Mouse (Mus musculus) MEL (cell line): ENCODE measurements around the gene Slc46a2. TPM values are rescaled to one million over a fixed set of nuclear protein-coding genes. Genes with fewer than 3 reads are reported as not detected.

ENCODE experiments used
- DNase-seq: peaks from one replicate; pipeline ENCODE4 v3.0.0; 2011; ENCODE audit warnings: low read depth, low spot score
- H3K27ac ChIP-seq: 2 replicates; pipeline ENCODE4 v1.5.1; 2012; ENCODE audit warnings: low read depth, mild to moderate bottlenecking, control low read depth, low read length, moderate library complexity; ENCODE audit not compliant: control insufficient read depth
- H3K27me3 ChIP-seq, 2 experiments: fragments of 150-350 bp in 1 of 2; sonication (generic) in 1 of 2; 2 replicates each; pipeline ENCODE4 v1.6.1; 2012; ENCODE audit warnings: low read length in 2 of 2, mild to moderate bottlenecking in 2 of 2, improper control_type of control experiment in 1 of 2, moderate library complexity in 1 of 2; ENCODE audit not compliant: insufficient read depth in 2 of 2, control insufficient read depth in 1 of 2
- H3K36me3 ChIP-seq, 2 experiments: 2 replicates each; pipeline ENCODE4 v1.6.1; 2012 to 2014; ENCODE audit warnings: low read length in 2 of 2, improper control_type of control experiment in 1 of 2, inconsistent platforms in 1 of 2, mild to moderate bottlenecking in 1 of 2; ENCODE audit not compliant: insufficient read depth in 2 of 2, control insufficient read depth in 1 of 2
- H3K4me1 ChIP-seq, 2 experiments: fragments of 150-350 bp in 1 of 2; sonication (generic) in 1 of 2; 2 replicates each; pipeline ENCODE4 v1.6.1; 2012; ENCODE audit warnings: low read length in 2 of 2, improper control_type of control experiment in 1 of 2, mild to moderate bottlenecking in 1 of 2; ENCODE audit not compliant: insufficient read depth in 2 of 2, control insufficient read depth in 1 of 2
- H3K4me3 ChIP-seq, 2 experiments: fragments of 150-350 bp in 1 of 2; sonication (generic) in 1 of 2; 2 replicates each; pipeline ENCODE4 v1.5.1; 2012; ENCODE audit warnings: low read depth in 2 of 2, low read length in 2 of 2, mild to moderate bottlenecking in 2 of 2, moderate library complexity in 2 of 2, control low read depth in 1 of 2, improper control_type of control experiment in 1 of 2; ENCODE audit not compliant: control insufficient read depth in 1 of 2, insufficient read depth in 1 of 2
- H3K79me2 ChIP-seq: 2 replicates; pipeline ENCODE4 v1.6.1; 2012; ENCODE audit warnings: mild to moderate bottlenecking, low read length, moderate library complexity; ENCODE audit not compliant: control insufficient read depth, poor library complexity, insufficient read depth
- H3K9ac ChIP-seq: 2 replicates; pipeline ENCODE4 v1.6.1; 2012; ENCODE audit warnings: low read depth, mild to moderate bottlenecking, control low read depth, low read length, moderate library complexity; ENCODE audit not compliant: control insufficient read depth, poor library complexity, severe bottlenecking
- H3K9me3 ChIP-seq: fragments of 150-350 bp; sonication (generic); replicated peaks from 2 replicates; pipeline ENCODE4 v1.6.1; 2012; ENCODE audit warnings: mild to moderate bottlenecking, low read length, improper control_type of control experiment, moderate library complexity; ENCODE audit not compliant: insufficient read depth
- BHLHE40 ChIP-seq: IDR thresholded peaks from 2 replicates; pipeline ENCODE4 v1.6.1; 2012; ENCODE audit warnings: low read depth, mild to moderate bottlenecking, inconsistent platforms, low read length, improper control_type of control experiment, borderline replicate concordance
- CHD2 ChIP-seq: IDR thresholded peaks from 2 replicates; pipeline ENCODE4 v1.6.1; 2011; ENCODE audit warnings: low read length, improper control_type of control experiment
- CTCF ChIP-seq, 3 experiments: IDR thresholded peaks in 2 of 3; conservative IDR thresholded peaks in 1 of 3; 2 replicates each; pipeline ENCODE4 v1.5.1; 2011 to 2012; ENCODE audit warnings: low read length in 3 of 3, low read depth in 2 of 3, mild to moderate bottlenecking in 2 of 3, improper control_type of control experiment in 1 of 3, inconsistent platforms in 1 of 3, mixed read lengths in 1 of 3, moderate library complexity in 1 of 3; ENCODE audit not compliant: control insufficient read depth in 1 of 3, insufficient read depth in 1 of 3, poor library complexity in 1 of 3, severe bottlenecking in 1 of 3
- E2F4 ChIP-seq: IDR thresholded peaks from 2 replicates; pipeline ENCODE4 v1.6.1; 2011; ENCODE audit warnings: low read depth, low read length, improper control_type of control experiment, borderline replicate concordance
- ELF1 ChIP-seq: IDR thresholded peaks from 2 replicates; pipeline ENCODE4 v1.6.1; 2014; ENCODE audit warnings: low read depth, mild to moderate bottlenecking, inconsistent platforms, low read length, improper control_type of control experiment, moderate library complexity
- EP300 ChIP-seq, 2 experiments: IDR thresholded peaks; 2 replicates each; pipeline ENCODE4 v1.6.1; 2011; ENCODE audit warnings: improper control_type of control experiment in 2 of 2, low read length in 2 of 2, low read depth in 1 of 2, mild to moderate bottlenecking in 1 of 2
- ETS1 ChIP-seq: IDR thresholded peaks from 2 replicates; pipeline ENCODE4 v1.6.1; 2012; ENCODE audit warnings: low read depth, mild to moderate bottlenecking, inconsistent platforms, low read length, improper control_type of control experiment, moderate library complexity
- GABPA ChIP-seq: IDR thresholded peaks from 2 replicates; pipeline ENCODE4 v1.6.1; 2012; ENCODE audit warnings: low read depth, mild to moderate bottlenecking, inconsistent platforms, low read length, improper control_type of control experiment, moderate library complexity
- GATA1 ChIP-seq: IDR thresholded peaks from 2 replicates; pipeline ENCODE4 v1.6.1; 2011; ENCODE audit warnings: low read depth, low read length, improper control_type of control experiment
- HCFC1 ChIP-seq: IDR thresholded peaks from 2 replicates; pipeline ENCODE4 v1.6.1; 2012; ENCODE audit warnings: low read depth, mild to moderate bottlenecking, inconsistent platforms, low read length, improper control_type of control experiment, moderate library complexity
- JUND ChIP-seq: IDR thresholded peaks from 2 replicates; pipeline ENCODE4 v1.6.1; 2011; ENCODE audit warnings: low read depth, mild to moderate bottlenecking, improper control_type of control experiment, low read length
- KAT2A ChIP-seq: conservative IDR thresholded peaks from 2 replicates; pipeline ENCODE4 v1.6.1; 2012; ENCODE audit warnings: low read depth, low read length, improper control_type of control experiment, inconsistent platforms
- MAFK ChIP-seq: IDR thresholded peaks from 2 replicates; pipeline ENCODE4 v1.6.1; 2011; ENCODE audit warnings: low read depth, mild to moderate bottlenecking, low read length, improper control_type of control experiment, borderline replicate concordance
- MAX ChIP-seq: IDR thresholded peaks from 2 replicates; pipeline ENCODE4 v1.6.1; 2011; ENCODE audit warnings: low read length, improper control_type of control experiment
- MAZ ChIP-seq: IDR thresholded peaks from 2 replicates; pipeline ENCODE4 v1.6.1; 2012; ENCODE audit warnings: low read depth, mild to moderate bottlenecking, inconsistent platforms, low read length, improper control_type of control experiment
- MEF2A ChIP-seq: IDR thresholded peaks from 2 replicates; pipeline ENCODE4 v1.6.1; 2014; ENCODE audit warnings: low read depth, mild to moderate bottlenecking, inconsistent platforms, low read length, improper control_type of control experiment; ENCODE audit not compliant: poor library complexity, insufficient replicate concordance, severe bottlenecking; ENCODE audit errors: extremely low read depth
- MXI1 ChIP-seq: IDR thresholded peaks from 2 replicates; pipeline ENCODE4 v1.6.1; 2011; ENCODE audit warnings: mild to moderate bottlenecking, low read depth, low read length, improper control_type of control experiment
- MYB ChIP-seq: IDR thresholded peaks from 2 replicates; pipeline ENCODE4 v1.6.1; 2011; ENCODE audit warnings: mild to moderate bottlenecking, low read depth, low read length, improper control_type of control experiment
- MYC ChIP-seq: IDR thresholded peaks from 2 replicates; pipeline ENCODE4 v1.6.1; 2011; ENCODE audit warnings: low read depth, mild to moderate bottlenecking, low read length, improper control_type of control experiment, moderate library complexity
- NRF1 ChIP-seq: IDR thresholded peaks from 2 replicates; pipeline ENCODE4 v1.6.1; 2014; ENCODE audit warnings: low read depth, mild to moderate bottlenecking, inconsistent platforms, low read length, improper control_type of control experiment, moderate library complexity; ENCODE audit not compliant: poor library complexity, insufficient read depth, severe bottlenecking
- POLR2A ChIP-seq, 2 experiments: IDR thresholded peaks; 2 replicates each; pipeline ENCODE4 v1.6.1; 2011 to 2012; ENCODE audit warnings: low read length in 2 of 2, mild to moderate bottlenecking in 2 of 2, control low read depth in 1 of 2, improper control_type of control experiment in 1 of 2, low read depth in 1 of 2, moderate library complexity in 1 of 2; ENCODE audit not compliant: control insufficient read depth in 1 of 2, insufficient read depth in 1 of 2, poor library complexity in 1 of 2
- POLR2AphosphoS2 ChIP-seq: IDR thresholded peaks from 2 replicates; pipeline ENCODE4 v1.6.1; 2011; ENCODE audit warnings: low read length, improper control_type of control experiment
- POLR2AphosphoS5 ChIP-seq: IDR thresholded peaks from 2 replicates; pipeline ENCODE4 v1.6.1; 2012; ENCODE audit warnings: low read depth, borderline replicate concordance, mild to moderate bottlenecking, inconsistent platforms, low read length, moderate library complexity, mixed read lengths
- RAD21 ChIP-seq: IDR thresholded peaks from 2 replicates; pipeline ENCODE4 v1.6.1; 2011; ENCODE audit warnings: mild to moderate bottlenecking, low read depth, low read length, improper control_type of control experiment
- RCOR1 ChIP-seq: IDR thresholded peaks from 2 replicates; pipeline ENCODE4 v1.6.1; 2012; ENCODE audit warnings: low read depth, mild to moderate bottlenecking, inconsistent platforms, low read length, improper control_type of control experiment
- SIN3A ChIP-seq: IDR thresholded peaks from 2 replicates; pipeline ENCODE4 v1.6.1; 2012; ENCODE audit warnings: low read length, improper control_type of control experiment, inconsistent platforms
- SMC3 ChIP-seq: IDR thresholded peaks from 2 replicates; pipeline ENCODE4 v1.6.1; 2011; ENCODE audit warnings: low read depth, low read length, improper control_type of control experiment
- TAL1 ChIP-seq: IDR thresholded peaks from 2 replicates; pipeline ENCODE4 v1.6.1; 2012; ENCODE audit warnings: mild to moderate bottlenecking, inconsistent platforms, low read length, moderate library complexity, mixed read lengths
- TBP ChIP-seq: IDR thresholded peaks from 2 replicates; pipeline ENCODE4 v1.8.0; 2011; ENCODE audit warnings: low read depth, low read length, improper control_type of control experiment
- TCF12 ChIP-seq: IDR thresholded peaks from 2 replicates; pipeline ENCODE4 v1.6.1; 2014; ENCODE audit warnings: low read depth, mild to moderate bottlenecking, inconsistent platforms, low read length, improper control_type of control experiment, moderate library complexity
- UBTF ChIP-seq: IDR thresholded peaks from 2 replicates; pipeline ENCODE4 v1.6.1; 2012; ENCODE audit warnings: low read depth, mild to moderate bottlenecking, inconsistent platforms, low read length, improper control_type of control experiment, moderate library complexity, borderline replicate concordance; ENCODE audit not compliant: insufficient read depth
- USF1 ChIP-seq: IDR thresholded peaks from 2 replicates; pipeline ENCODE4 v1.6.1; 2014; ENCODE audit warnings: low read depth, mild to moderate bottlenecking, inconsistent platforms, low read length, improper control_type of control experiment, moderate library complexity
- USF2 ChIP-seq, 2 experiments: IDR thresholded peaks; 2 replicates each; pipeline ENCODE4 v1.6.1; 2011 to 2012; ENCODE audit warnings: improper control_type of control experiment in 2 of 2, low read length in 2 of 2, borderline replicate concordance in 1 of 2, inconsistent platforms in 1 of 2, low read depth in 1 of 2, mild to moderate bottlenecking in 1 of 2; ENCODE audit not compliant: insufficient read depth in 1 of 2
- ZC3H11A ChIP-seq: IDR thresholded peaks from 2 replicates; pipeline ENCODE4 v1.6.1; 2012; ENCODE audit warnings: low read depth, mild to moderate bottlenecking, inconsistent platforms, low read length, improper control_type of control experiment
- ZKSCAN1 ChIP-seq: IDR thresholded peaks from 2 replicates; pipeline ENCODE4 v1.6.1; 2012; ENCODE audit warnings: low read depth, mild to moderate bottlenecking, inconsistent platforms, low read length, improper control_type of control experiment, moderate library complexity
- ZNF384 ChIP-seq: IDR thresholded peaks from 2 replicates; pipeline ENCODE4 v1.6.1; 2012; ENCODE audit warnings: low read depth, mild to moderate bottlenecking, inconsistent platforms, low read length, improper control_type of control experiment
- polyA plus RNA-seq, 2 experiments: library from polyadenylated mRNA; stranded (reverse) in 1 of 2; unstranded in 1 of 2; fragments of >175 nt in 1 of 2; fragments of >200 nt in 1 of 2; gene quantifications; 2 replicates each; pipeline versions ENCODE4 v1.2.1 to v1.2.4; 2012; ENCODE audit warnings: low replicate concordance in 2 of 2, low read depth in 1 of 2; ENCODE audit not compliant: insufficient read length in 2 of 2, insufficient read depth in 1 of 2, missing spikeins in 1 of 2
- total RNA-seq: library from RNA; depleted of rRNA; stranded (reverse); fragments of 300-350 nt; gene quantifications from 2 replicates; pipeline ENCODE4 v1.2.3, GENCODE M21; 2012

Gene Slc46a2
- total and polyA plus RNA-seq, 3 experiments = not detected

- H3K36me3 ChIP-seq = peaks cover 0 to 29% of the 10 kb centered on the region in 2 experiments; a peak in 2 of 4 replicates
- peak overlapping the region; percentile 3 to 14; a peak in 2 of 4 replicates for H3K4me3 ChIP-seq
- H3K79me2 ChIP-seq = no peaks in the 10 kb centered on the region
- H3K4me1 ChIP-seq = peaks cover 15 to 20% of the 10 kb centered on the region in 2 experiments
- peak overlapping the region; percentile 73 for H3K27ac ChIP-seq
- no peaks in the 10 kb centered on the region for H3K9me3 ChIP-seq
- peak overlapping the region; percentile 52 for H3K9ac ChIP-seq
- no peaks in the 10 kb centered on the region for H3K27me3 ChIP-seq
- DNase-seq = peak; percentile 92
- peak; percentile 82 for TF ChIP-seq SMC3
- TF ChIP-seq MAX = no peak
- TF ChIP-seq KAT2A = no peak
- no peak for TF ChIP-seq TBP
- no peak for TF ChIP-seq ZNF384
- peak; percentile 71 to 85 (median 72) for TF ChIP-seq CTCF (IDR thresholded peaks at IDR 0.05 in 2 of 3, conservative IDR thresholded peaks at IDR 0.05 in 1 of 3; ENCODE audit: control insufficient read depth in 1 of 3, insufficient read depth in 1 of 3, low read depth in 2 of 3, low read length in 3 of 3, poor library complexity in 1 of 3, severe bottlenecking in 1 of 3)
- TF ChIP-seq MAZ = no peak
- TF ChIP-seq ZC3H11A = peak; percentile 74
- no peak for TF ChIP-seq POLR2A (IDR thresholded peaks at IDR 0.05; ENCODE audit: control insufficient read depth in 1 of 2, insufficient read depth in 1 of 2, low read depth in 1 of 2, low read length in 2 of 2, poor library complexity in 1 of 2)
- TF ChIP-seq MXI1 = 0 out of 2 replicates have a peak, but pooled peaks have one; percentile 29
- TF ChIP-seq MYC = peak; percentile 77
- no peak for TF ChIP-seq MYB
- no peak for TF ChIP-seq RCOR1
- peak in 1 of 2 experiments; percentile 67; a peak in 2 of 4 replicates for TF ChIP-seq EP300 (IDR thresholded peaks at IDR 0.05; ENCODE audit: low read depth in 1 of 2, low read length in 2 of 2)
- no peak for TF ChIP-seq ZKSCAN1
- no peak for TF ChIP-seq MEF2A
- no peak for TF ChIP-seq UBTF
- TF ChIP-seq ELF1 = no peak
- no peak for TF ChIP-seq MAFK
- no peak for TF ChIP-seq NRF1
- TF ChIP-seq GABPA = no peak
- no peak for TF ChIP-seq CHD2
- peak; percentile 48; the same call in 1 of the 2 replicates for TF ChIP-seq ETS1
- TF ChIP-seq POLR2AphosphoS2 = no peak
- TF ChIP-seq JUND = no peak
- TF ChIP-seq TAL1 = no peak
- peak; percentile 82 for TF ChIP-seq RAD21
- TF ChIP-seq HCFC1 = no peak
- peak; percentile 57 for TF ChIP-seq GATA1
- TF ChIP-seq POLR2AphosphoS5 = no peak
- no peak for TF ChIP-seq E2F4
- TF ChIP-seq USF2 (IDR thresholded peaks at IDR 0.05; ENCODE audit: borderline replicate concordance in 1 of 2, insufficient read depth in 1 of 2, low read depth in 1 of 2, low read length in 2 of 2) = 0 out of 4 replicates have a peak, but pooled peaks of 1 of the 2 experiments have one; percentile 17
- no peak for TF ChIP-seq BHLHE40
- peak; percentile 61 for TF ChIP-seq USF1
- TF ChIP-seq SIN3A = peak; percentile 60
- no peak for TF ChIP-seq TCF12
Observed at GRCm38 (mm10) chr4:59870859-59871591, 43.8 kb downstream of the Slc46a2 start.
